Mouse (Mus musculus) left cerebral cortex, adult 2 months (tissue): ENCODE results near the gene Gm2310. TPM values are rescaled to one million over a fixed set of nuclear protein-coding genes. Genes with fewer than 3 reads are reported as not detected.
"Not testable (repeated sequence)": the region's sequence is repeated elsewhere in the genome, so short reads cannot be mapped to it uniquely, and the experiment has no call there.

Source experiments
- DNase-seq, 2 experiments: peaks; one replicate each; pipeline ENCODE4 v3.0.0; 2021 to 2022; ENCODE audit warnings: low spot score in 2 of 2, mixed read lengths in 1 of 2; ENCODE audit errors: extremely low spot score in 1 of 2
- H3K27ac ChIP-seq: fragments of 200-600 bp; 2 replicates; pipeline ENCODE4 v1.8.1; 2022
- H3K4me3 ChIP-seq: fragments of 200-600 bp; 2 replicates; pipeline ENCODE4 v1.8.1; 2022
- CTCF ChIP-seq: fragments of 200-600 bp; IDR thresholded peaks from 2 replicates; pipeline ENCODE4 v1.8.1; 2022; ENCODE audit warnings: antibody characterized with exemption, mild to moderate bottlenecking, moderate library complexity
- intact Hi-C: fragments of 180-260 bp; cut with DNase I; formaldehyde crosslinking; loops from one replicate; pipeline ENCODE4 v1.15.1; 2025
- long read RNA-seq, 2 experiments: library from polyadenylated mRNA; stranded (forward); transcript quantifications; one replicate each; pipeline ENCODE4 v2.0.0; 2021; ENCODE audit warnings: borderline mapping rate in 2 of 2
- total RNA-seq, 2 experiments: library from RNA; stranded (reverse); gene quantifications; 2 replicates each; pipeline ENCODE4 v1.2.3; 2021

The Gm2310 gene
- total RNA-seq, result not detected
- long read RNA-seq, experiment 1, result 0 reads
- long read RNA-seq, experiment 2, result 0 reads

GRCm38 (mm10) chr15:8519853-8520252 is at the start of gene Gm2310:
Gene Gm2310 (minus strand): TSS chr15:8519953.
- DNase-seq, H3K4me3 ChIP-seq, intact Hi-C loops, H3K27ac ChIP-seq: not testable (repeated sequence)

DNA sequence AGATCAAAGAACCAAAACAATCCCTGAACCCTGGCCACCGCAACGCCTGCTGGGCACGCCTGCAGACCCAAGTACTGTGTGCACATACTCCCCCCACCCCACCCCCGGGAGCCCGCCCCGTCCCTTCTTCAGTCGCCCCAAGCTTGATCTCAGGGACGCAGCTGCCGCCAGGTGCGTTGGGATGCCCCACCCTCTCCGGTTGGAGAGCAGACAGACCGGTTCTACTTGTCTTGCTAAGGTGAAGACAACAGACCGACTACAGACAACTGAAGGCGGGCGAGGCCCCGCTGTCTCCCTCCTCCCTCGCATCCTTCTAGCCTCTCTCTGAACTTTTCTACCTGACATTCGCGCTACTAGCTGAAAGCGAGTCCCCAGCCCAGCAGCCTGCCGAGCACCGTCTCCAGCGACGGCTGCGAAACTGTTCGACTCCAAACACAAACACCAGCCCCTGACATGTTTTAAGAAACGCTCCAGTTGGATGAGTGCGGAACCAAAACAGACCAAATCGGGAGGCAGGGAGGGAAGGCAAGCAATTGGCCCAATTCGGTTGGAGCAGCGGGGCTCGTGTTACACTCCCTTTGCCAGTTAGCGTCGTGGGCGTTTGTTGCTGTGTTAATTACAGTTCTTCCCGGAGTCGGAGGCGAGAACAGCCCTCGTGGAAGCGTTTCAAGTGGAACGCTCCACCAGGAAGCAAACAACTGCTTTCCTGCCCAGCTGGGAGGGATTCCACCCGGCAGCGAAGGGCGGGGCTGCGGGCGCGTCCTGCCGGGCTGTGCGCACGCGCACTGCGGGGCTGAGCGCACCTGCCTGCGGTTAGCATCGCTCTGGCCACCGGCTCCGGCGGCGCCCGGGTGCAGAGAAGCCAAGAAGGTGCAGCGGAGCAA is 49.1 kb upstream of the Gm2310 start:
- peak overlapping the region; percentile 56 for H3K4me3 ChIP-seq
- no peak overlapping the region; the same call in 1 of the 2 replicates for H3K27ac ChIP-seq
- intact Hi-C loops, result loop anchor here (1.0 kb wide), 2 partner anchors 57 to 124 kb away; no protein-coding TSS in a partner anchor
- no peak for TF ChIP-seq CTCF
- DNase-seq, result peak; percentile 88 to 89

DNA sequence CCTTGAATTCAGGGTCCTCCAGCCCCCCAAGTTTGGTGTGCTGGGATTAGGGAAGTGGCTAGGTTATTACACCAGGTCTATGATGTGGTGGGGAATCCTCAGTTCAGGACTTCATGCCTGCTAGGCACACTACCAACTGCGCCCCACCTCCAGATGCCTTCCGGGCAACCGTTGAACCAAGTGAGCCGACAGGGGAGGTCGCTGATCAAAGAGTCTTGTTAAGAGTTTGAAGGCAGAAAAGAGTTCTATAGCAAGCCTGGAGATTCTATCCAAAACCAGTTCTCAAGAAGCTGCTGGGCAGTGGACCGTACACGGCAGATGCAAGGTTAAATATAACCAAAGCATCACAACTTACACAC is 48.5 kb upstream of the Gm2310 start:
- no peak for TF ChIP-seq CTCF
- no peak overlapping the region for H3K27ac ChIP-seq
- DNase-seq, result no peak
- intact Hi-C loops, result no loop called here
- no peak overlapping the region for H3K4me3 ChIP-seq

DNA sequence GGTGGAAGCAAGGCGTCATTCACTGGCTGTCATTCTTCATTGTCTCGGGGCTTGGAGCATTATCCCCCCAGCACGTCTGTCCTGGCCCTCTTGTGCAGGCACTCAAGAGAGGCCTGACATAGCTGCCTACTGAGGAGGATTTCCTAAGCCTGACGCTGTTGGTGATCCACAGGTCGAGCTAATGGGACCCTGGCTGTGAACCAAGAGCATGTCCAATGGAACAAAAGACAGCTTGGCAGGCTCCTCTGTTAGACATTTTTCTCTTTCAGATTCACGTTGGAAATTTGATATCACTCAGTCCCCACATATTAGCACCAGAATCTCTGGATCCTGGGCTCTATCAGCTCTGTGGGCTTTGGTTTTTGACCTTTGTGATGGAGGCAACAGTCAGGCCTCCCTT is 45.7 kb upstream of the Gm2310 start:
- no peak for TF ChIP-seq CTCF
- H3K4me3 ChIP-seq, result no peak overlapping the region
- no peak overlapping the region for H3K27ac ChIP-seq
- intact Hi-C loops, result no loop called here
- no peak for DNase-seq

GRCm38 (mm10) chr15:8564331-8564730 is 44.6 kb upstream of the Gm2310 start:
- no peak overlapping the region for H3K4me3 ChIP-seq
- intact Hi-C loops, result no loop called here
- no peak overlapping the region for H3K27ac ChIP-seq
- no peak for DNase-seq
- no peak for TF ChIP-seq CTCF

- TF ChIP-seq CTCF, result no peak
- DNase-seq, result no peak
- Histone ChIP-seq H3K4me3 (no peak overlapping the region), H3K27ac (no peak overlapping the region)
- intact Hi-C loops, result no loop called here
Measured at GRCm38 (mm10) chr15:8563423-8564194, 43.9 kb upstream of the Gm2310 start.

GRCm38 (mm10) chr15:8562776-8563175 is 43.0 kb upstream of the Gm2310 start:
- TF ChIP-seq CTCF, result no peak
- Histone ChIP-seq H3K4me3 (no peak overlapping the region), H3K27ac (no peak overlapping the region)
- no peak for DNase-seq
- intact Hi-C loops, result no loop called here

- intact Hi-C loops, result no loop called here
- no peak for DNase-seq
- Histone ChIP-seq H3K27ac (no peak overlapping the region), H3K4me3 (no peak overlapping the region)
- TF ChIP-seq CTCF, result no peak
Measured at GRCm38 (mm10) chr15:8531201-8531600, 11.4 kb upstream of the Gm2310 start.

DNA sequence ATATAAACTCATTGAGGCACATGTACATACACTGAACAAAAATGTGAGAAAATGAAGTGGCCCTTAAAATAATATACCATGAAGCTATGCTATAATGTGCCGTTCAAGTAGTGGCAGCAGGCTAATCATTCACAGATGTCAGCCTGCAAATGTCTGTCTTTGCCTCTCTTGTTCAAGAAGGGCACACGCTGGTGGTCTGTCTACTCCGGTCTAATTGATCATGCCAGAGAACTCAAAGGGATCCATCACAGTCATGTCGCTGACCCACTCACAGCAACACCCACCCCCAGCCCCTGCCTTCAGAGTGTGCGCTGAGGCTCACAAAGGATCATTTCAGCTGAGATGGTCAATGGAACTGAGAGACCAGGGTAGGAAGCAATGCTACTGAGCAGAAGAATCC is 6.8 kb downstream of the Gm2310 start:
- intact Hi-C loops, result loop anchor here (1.0 kb wide), 1 partner anchor 56 kb away; no protein-coding TSS in a partner anchor
- TF ChIP-seq CTCF, result no peak
- no peak for DNase-seq
- Histone ChIP-seq H3K27ac (no peak overlapping the region), H3K4me3 (no peak overlapping the region)

DNA sequence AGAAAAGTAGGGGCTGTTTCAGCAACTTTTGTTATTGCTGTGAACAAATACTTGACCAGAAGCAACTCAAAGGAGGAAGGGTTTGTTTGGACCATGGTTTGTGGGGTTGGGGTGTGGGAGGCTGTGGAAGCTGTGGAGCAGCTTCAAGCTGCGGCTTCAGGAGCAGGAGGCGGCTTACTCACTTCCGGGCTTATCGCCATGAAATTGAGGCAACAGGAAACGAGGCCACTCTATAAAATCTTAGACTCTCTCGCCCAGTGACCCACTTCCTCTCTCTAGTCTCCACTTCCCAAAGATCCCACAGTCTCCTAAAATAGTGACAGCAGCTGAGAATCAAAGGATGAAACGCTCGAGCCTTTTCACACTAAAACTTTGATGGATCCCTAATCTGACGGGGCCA is 7.9 kb downstream of the Gm2310 start:
- intact Hi-C loops, result loop anchor here (1.0 kb wide), 1 partner anchor 57 kb away; no protein-coding TSS in a partner anchor
- DNase-seq, result peak; percentile 17 to 25
- H3K4me3 ChIP-seq, result no peak overlapping the region
- TF ChIP-seq CTCF, result no peak
- no peak overlapping the region for H3K27ac ChIP-seq

DNA sequence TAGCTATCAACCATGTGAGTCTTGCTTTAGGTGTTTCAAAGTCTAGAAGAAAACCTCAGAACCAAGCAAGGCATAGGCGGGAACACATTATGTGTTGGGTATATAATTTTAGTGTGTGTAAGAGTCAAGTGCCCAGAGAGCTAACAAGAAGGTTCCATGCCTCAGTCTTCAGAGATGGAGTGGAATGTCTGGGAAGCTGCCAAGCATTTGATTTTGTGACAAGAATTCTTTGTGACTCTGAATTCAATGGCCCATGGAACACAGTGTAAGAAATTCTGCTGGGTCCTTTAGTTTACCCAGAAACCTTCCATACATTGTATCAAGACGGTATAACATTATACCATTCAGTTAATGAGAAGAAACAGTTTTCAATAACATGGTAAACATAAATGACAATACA is 17.3 kb downstream of the Gm2310 start:
- H3K27ac ChIP-seq, result no peak overlapping the region
- no peak overlapping the region for H3K4me3 ChIP-seq
- intact Hi-C loops, result no loop called here
- no peak for DNase-seq
- TF ChIP-seq CTCF, result no peak

DNA sequence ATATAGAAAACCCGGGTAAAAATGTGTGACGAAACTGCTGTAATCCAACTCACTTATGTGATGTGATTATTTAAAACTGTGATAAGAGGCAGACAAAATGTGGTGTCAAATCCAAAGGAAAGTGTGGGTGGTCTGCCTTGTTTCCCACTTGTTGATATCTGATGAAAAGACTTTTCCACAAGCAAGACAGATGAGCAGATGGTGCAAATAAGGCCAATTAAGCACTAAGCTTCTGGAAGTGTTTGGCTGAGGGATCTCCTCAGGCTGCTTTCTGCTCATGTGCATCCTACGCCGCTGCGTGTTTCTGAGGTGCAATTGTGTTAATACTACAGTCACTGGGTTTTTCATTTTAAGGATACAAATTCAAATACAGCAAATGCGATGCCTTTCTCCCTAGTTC is 34.5 kb downstream of the Gm2310 start:
- intact Hi-C loops, result no loop called here
- DNase-seq, result no peak
- no peak for TF ChIP-seq CTCF
- no peak overlapping the region for H3K27ac ChIP-seq
- H3K4me3 ChIP-seq, result no peak overlapping the region
